Comparison of ENCODE assay signal across 8 mouse cellular contexts in the genomic region with DNA sequence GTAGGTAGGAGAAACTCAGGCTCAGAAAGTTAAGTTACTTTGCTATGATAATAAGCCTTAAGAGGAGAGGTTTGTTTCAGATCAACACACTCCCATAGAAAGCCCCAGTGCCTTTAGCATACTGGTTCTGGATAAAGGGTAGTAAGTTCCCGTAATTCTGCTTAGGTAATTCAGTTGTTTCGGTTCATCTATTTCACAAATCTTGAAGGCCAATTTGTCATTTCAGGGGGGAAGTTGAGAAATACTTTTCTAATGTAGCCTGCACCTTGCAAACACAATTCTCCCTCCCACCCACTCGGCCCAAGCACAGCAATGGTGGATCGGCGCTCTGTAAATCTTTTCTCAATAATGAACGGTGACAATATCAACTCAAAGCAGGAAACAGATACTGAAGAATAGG. TPM values are rescaled to one million over a fixed set of nuclear protein-coding genes. Genes with fewer than 3 reads are reported as not detected.
DNase-seq lines count a peak whose midpoint lies in the region; ATAC-seq and TF ChIP-seq lines count a peak whose summit lies in the region.

No protein-coding gene starts in this region.

- peak overlapping the region; percentile 83 for H3K4me3 ChIP-seq in lung, embryonic 14.5 days (ENCODE audit: low read depth, low read length)
- H3K4me3 ChIP-seq in forebrain, embryonic 15.5 days, result peak overlapping the region; percentile 75; the same call in 1 of the 2 replicates
- peak overlapping the region; percentile 68 for H3K4me3 ChIP-seq in liver, embryonic 12.5 days

- no peaks in the 10 kb centered on the region for H3K4me1 ChIP-seq in lung, embryonic 14.5 days (ENCODE audit: insufficient read depth)
- peaks cover 7% of the 10 kb centered on the region for H3K4me1 ChIP-seq in forebrain, embryonic 15.5 days
- H3K4me1 ChIP-seq in liver, embryonic 12.5 days, result peaks cover 20% of the 10 kb centered on the region; the same call in 1 of the 2 replicates

- H3K4me2 ChIP-seq in lung, embryonic 14.5 days, result peak overlapping the region; percentile 75
- H3K4me2 ChIP-seq in forebrain, embryonic 15.5 days (replicated peaks), result peak overlapping the region; percentile 77
- peak overlapping the region; percentile 88 for H3K4me2 ChIP-seq in liver, embryonic 12.5 days

- no peaks in the 10 kb centered on the region for H3K27me3 ChIP-seq in lung, embryonic 14.5 days (ENCODE audit: insufficient read depth, low read length)
- no peaks in the 10 kb centered on the region for H3K27me3 ChIP-seq in forebrain, embryonic 15.5 days
- no peaks in the 10 kb centered on the region for H3K27me3 ChIP-seq in liver, embryonic 12.5 days (replicated peaks)

- 76% methylated on average over 6 of the region's 6 CpGs for WGBS in lung, embryonic 14.5 days
- 87% methylated on average over 6 of the region's 6 CpGs for WGBS in forebrain, embryonic 15.5 days
- WGBS in liver, embryonic 12.5 days (ENCODE audit: insufficient replicate concordance), result 63% methylated on average over 6 of the region's 6 CpGs

- ATAC-seq in lung, embryonic 14.5 days (ENCODE audit: insufficient read depth), result no peak
- no peak for ATAC-seq in forebrain, embryonic 15.5 days (replicated peaks)
- no peak for ATAC-seq in liver, embryonic 12.5 days
- peak; percentile 16; the same call in 1 of the 2 replicates for ATAC-seq in neutrophil, adult 5-6 weeks (ENCODE audit: extremely low read depth, insufficient number of reproducible peaks, low FRiP score, poor library complexity, severe bottlenecking)

- no peak for TF ChIP-seq CTCF in lung, embryonic 14.5 days (IDR thresholded peaks at IDR 0.05; ENCODE audit: low read depth)

- DNase-seq in lung, embryonic 14.5 days, result no peak
- DNase-seq in lung, postnatal 4 days, result no peak
- no peak for DNase-seq in cerebellum, postnatal 4 days (ENCODE audit: low spot score in 2 of 2)
- no peak for DNase-seq in urinary bladder, postnatal 14 days (ENCODE audit: low spot score)
- no peak for DNase-seq in kidney, adult 11 months

- H3K9me3 ChIP-seq in lung, embryonic 14.5 days (ENCODE audit: low read depth, low read length), result peaks cover 2% of the 10 kb centered on the region; the same call in 1 of the 2 replicates
- H3K9me3 ChIP-seq in forebrain, embryonic 15.5 days, result peaks cover 5% of the 10 kb centered on the region; the same call in 1 of the 2 replicates
- H3K9me3 ChIP-seq in liver, embryonic 12.5 days (replicated peaks), result no peaks in the 10 kb centered on the region; the same call in 1 of the 2 replicates

- H3K9ac ChIP-seq in lung, embryonic 14.5 days, result no peak overlapping the region
- H3K9ac ChIP-seq in forebrain, embryonic 15.5 days (replicated peaks), result no peak overlapping the region
- peak overlapping the region; percentile 73; the same call in 1 of the 2 replicates for H3K9ac ChIP-seq in liver, embryonic 12.5 days

- no peak overlapping the region for H3K27ac ChIP-seq in lung, embryonic 14.5 days (ENCODE audit: low read depth)
- no peak overlapping the region for H3K27ac ChIP-seq in forebrain, embryonic 15.5 days (replicated peaks)
- H3K27ac ChIP-seq in liver, embryonic 12.5 days, result no peak overlapping the region

- H3K36me3 ChIP-seq in lung, embryonic 14.5 days (ENCODE audit: insufficient read depth), result peaks cover 11% of the 10 kb centered on the region
- no peaks in the 10 kb centered on the region for H3K36me3 ChIP-seq in forebrain, embryonic 15.5 days
- H3K36me3 ChIP-seq in liver, embryonic 12.5 days, result peaks cover 4% of the 10 kb centered on the region; the same call in 1 of the 2 replicates

RNA-seq across cellular contexts. Expression of a gene that starts 0.4 kb away (rescaled TPM):
- polyA plus RNA-seq in lung, embryonic 14.5 days (2014; fragmentation: Nextera tagmentation; extraction: Ambion mirVana), result 360 TPM in 2 replicates
- 29.4 and 30.9 TPM in 2 replicates for polyA plus RNA-seq in forebrain, embryonic 15.5 days (2015; fragmentation: Nextera tagmentation; extraction: Ambion mirVana)
- 26.6 and 27.4 TPM in 2 replicates for polyA plus RNA-seq in liver, embryonic 12.5 days (2016; fragmentation: Nextera tagmentation; extraction: Ambion mirVana)
- 21.6 and 27.8 TPM in 2 replicates for total RNA-seq in neutrophil, adult 5-6 weeks (2017)

Comparison
In these comparisons a context has a peak if more than half of its experiments do, and no peak if none do; other contexts are left out.
1. RNA of a gene that starts 0.4 kb away (polyA plus RNA-seq): 360 TPM in lung, embryonic 14.5 days; 29.4 to 30.9 TPM in forebrain, embryonic 15.5 days and 26.6 to 27.4 TPM in liver, embryonic 12.5 days; every median in the first group is over 10 times any median in the second.
2. Peak in every context shown above with its lines, with median percentiles within 50 percentile points of each other: H3K4me2 ChIP-seq and H3K4me3 ChIP-seq.